Mouse (Mus musculus) monocyte, adult 2 months (primary cell): ENCODE results near the gene Klf12.

Source experiments
- DNase-seq, 2 experiments: peaks; one replicate each; pipeline ENCODE4 v3.0.0; 2022; ENCODE audit warnings: low spot score in 2 of 2, low read depth in 1 of 2

Gene Klf12

DNA sequence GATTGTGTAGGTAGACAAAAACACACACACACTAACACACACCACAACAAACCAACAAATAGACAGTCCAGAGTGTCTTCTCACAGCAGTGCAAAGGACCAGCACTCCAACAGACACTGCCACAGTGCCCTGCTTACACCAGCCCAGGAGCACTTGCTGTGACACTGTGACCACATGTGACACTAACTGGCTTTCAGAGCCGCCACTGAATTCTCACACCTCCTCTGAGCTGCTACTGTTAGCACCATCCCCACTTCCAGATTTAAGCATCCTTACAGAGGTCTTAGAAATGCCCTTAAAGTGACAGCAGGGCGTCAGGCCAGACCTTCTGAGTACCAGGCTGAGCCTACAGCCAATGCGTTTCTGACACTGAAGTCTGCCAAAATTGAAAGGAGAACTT, 48.7 kb downstream of the Klf12 start:
- no peak for DNase-seq

- no peak for DNase-seq
These were observed 53.1 kb downstream of the Klf12 start for GRCm38 (mm10) chr14:100231384-100231783.

GRCm38 (mm10) chr14:100228120-100228519, 56.4 kb downstream of the Klf12 start:
- no peak for DNase-seq

GRCm38 (mm10) chr14:100227717-100228116, 56.8 kb downstream of the Klf12 start:
- DNase-seq = no peak

DNA sequence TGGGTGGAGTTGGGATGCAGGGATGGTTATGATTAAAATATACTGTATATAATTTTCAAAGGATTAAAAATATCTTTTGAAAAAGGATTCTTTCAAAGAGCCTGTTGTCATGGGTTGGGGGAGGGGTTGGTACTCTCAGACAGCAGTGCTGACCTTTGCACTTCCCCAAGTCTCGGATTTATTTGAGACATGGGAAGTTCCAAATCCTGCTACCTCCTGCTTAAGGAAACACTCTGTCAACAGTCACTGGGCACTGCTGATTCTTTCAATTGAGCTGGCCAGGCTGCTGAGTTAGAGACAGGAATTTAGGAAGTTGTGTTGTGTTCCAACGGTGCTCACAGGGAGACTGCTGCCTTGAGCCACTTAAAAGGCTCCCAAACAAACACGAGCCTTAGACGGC, 60.3 kb downstream of the Klf12 start:
- no peak for DNase-seq

- no peak for DNase-seq
These were observed 62.2 kb downstream of the Klf12 start for GRCm38 (mm10) chr14:100222260-100222659.

- DNase-seq = no peak
These were observed 69.2 kb downstream of the Klf12 start for GRCm38 (mm10) chr14:100215213-100215785.

- DNase-seq = no peak
These were observed 71.4 kb downstream of the Klf12 start for GRCm38 (mm10) chr14:100213066-100213465.

- no peak for DNase-seq
These were observed 72.7 kb downstream of the Klf12 start for GRCm38 (mm10) chr14:100211826-100212117.

DNA sequence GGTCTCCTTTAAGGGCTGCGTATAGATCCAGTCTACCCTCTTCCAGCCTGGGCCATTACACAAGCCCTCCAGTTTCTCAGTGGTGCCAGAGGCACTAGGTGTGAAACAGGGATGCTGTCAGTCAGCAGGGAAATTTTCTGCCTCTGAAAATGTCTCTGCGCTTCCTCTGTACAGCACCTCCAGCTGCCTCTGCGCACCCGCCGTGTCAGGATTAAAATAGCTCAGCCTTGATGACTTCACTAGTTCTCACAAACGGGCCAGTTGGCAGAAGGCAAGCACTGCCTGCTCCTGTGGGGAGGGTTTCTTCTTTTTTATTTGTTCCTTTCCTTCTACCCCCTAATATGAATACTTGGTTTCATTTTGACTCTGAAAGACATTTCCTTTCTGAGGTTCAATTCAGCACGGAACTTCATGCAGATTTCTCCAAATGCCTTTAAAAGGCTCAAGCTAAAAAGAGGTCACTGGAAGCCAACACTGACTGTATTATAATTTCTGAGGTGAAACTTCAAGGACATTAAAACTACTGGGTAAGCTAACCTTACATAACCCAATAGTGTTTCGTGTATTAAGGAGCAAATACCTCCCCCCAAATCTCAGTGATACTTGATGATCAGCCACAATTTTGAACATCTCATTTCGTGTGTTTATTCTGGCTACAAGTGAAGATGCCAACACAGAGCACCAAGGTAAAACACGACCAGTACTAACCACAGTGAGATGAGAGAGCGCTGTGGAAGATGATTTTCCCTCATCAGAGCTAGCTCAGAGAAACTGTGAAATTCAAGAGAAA, 73.2 kb downstream of the Klf12 start:
- DNase-seq = no peak

DNA sequence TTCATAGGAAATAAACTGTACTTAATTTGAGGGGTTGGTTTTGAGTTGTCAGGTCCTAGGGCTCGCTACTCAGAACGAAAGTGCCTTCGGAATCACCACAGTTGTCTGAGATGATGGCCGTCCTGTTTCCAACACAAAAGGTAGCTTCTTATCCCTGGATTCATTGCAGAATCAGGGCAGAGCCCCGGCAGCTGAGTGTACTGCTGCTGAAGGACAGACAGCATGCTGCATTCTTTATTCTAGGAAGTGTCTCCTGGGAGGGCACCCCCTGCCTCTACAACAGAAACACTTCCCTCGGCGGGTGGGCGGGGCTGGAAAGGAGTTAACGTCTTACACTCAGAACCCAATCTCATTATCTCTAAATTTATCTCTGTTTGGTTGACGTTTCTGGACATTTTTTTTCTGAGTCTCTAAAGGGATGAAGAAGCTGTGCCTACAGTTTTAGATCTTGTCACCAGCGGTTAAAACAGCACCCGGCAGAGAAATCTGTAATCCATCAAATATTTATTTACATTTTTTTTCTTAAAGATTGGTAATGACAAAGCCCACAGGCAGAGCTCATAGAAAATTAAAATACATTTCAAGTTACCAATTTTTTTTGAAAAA, 74.6 kb downstream of the Klf12 start:
- DNase-seq = no peak

- no peak for DNase-seq
These were observed 77.4 kb downstream of the Klf12 start for GRCm38 (mm10) chr14:100207081-100207480.

DNA sequence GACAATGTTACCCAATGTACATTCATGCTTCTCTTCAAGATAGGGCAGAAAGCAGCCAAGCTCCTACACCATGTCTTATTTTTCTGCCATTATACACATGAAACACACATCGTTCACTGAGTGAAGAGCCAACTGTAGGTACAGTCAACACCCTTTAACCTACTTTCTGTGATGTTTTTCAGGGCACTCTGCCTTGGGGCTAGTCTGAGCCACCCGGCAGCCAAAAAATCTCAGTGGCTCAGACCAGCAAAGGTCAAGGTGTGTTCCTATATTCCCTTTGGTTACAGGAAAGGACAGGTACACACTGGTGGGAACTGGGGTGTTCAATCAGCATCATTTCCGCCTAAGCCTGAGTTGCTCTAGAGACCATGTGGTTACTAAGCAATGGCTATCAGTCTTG, 78.3 kb downstream of the Klf12 start:
- DNase-seq = no peak

- no peak for DNase-seq
These were observed 84.3 kb downstream of the Klf12 start for GRCm38 (mm10) chr14:100200058-100200688.

- DNase-seq = no peak
These were observed 85.8 kb downstream of the Klf12 start for GRCm38 (mm10) chr14:100198636-100199035.

DNA sequence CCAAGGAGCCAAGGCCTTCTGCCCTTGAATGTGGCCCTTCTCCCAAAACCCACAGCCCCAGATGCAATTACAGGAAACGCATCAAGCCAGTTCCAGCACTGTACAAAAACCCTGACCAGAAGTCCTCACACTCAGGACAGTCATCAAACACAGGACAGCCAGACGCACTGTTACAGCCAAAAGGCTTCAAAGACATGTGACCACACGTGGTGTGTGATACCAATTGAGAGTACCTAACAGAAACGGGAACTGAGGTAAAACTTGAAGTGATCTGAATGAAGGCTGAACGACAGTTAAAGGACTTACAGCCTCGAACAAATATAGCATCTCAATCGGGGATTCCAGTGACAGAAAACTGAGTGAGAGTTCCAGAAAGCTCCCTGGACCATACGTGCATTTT, 87.3 kb downstream of the Klf12 start:
- DNase-seq = no peak

DNA sequence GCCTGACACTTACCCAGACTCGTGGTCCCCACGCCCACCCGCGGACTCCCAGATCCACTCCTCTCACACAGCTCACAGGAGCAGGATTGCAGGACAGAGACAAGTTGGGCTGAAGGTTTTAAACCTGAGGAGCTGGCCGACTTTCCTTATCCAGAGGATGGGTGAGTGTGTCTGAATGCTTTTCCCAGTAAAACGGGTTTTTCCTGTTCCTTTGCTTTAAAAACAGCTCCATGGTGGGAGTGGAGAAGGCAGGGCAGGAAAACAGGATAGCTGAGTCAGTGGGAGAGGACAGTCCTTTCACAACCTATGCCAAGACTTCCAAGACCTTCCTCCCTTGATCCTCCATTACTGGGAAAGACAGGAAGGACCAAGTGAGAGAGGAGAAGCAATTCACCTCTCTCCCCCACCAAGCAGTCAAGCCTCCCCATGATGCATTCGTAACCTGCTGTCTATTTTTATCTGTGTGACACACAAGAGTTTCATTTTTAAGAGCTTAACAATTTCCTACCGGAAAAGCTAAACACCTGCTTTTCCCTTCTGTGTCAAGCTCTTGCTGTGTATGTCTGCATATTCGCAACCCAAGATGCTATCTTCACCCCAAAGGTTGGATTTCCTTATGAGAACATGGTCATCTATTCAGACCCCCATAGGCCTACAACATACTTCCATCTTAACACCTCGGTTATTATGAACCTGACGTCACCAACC, 94.8 kb downstream of the Klf12 start:
- DNase-seq = no peak

- DNase-seq = no peak
These were observed 97.1 kb downstream of the Klf12 start for GRCm38 (mm10) chr14:100187372-100187771.

DNA sequence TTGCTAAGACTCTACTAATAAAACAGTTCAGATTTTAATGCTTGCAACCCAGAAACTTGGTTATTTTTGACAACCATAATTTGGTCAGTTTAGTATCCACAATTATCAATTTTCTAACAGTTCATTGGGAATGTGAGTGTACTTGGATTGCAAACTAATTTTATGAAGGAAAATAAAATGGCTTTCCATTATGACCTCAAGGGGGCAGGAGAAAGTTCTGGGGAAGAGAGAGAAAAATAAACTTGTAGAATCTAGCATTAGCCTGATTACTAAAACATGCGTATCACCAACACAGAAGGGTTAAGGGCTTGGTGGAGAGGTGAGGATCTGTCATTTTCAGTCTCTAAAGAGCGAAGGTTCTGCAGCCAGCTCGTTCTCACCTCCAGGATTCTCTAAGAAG, 106.7 kb downstream of the Klf12 start:
- DNase-seq = no peak

DNA sequence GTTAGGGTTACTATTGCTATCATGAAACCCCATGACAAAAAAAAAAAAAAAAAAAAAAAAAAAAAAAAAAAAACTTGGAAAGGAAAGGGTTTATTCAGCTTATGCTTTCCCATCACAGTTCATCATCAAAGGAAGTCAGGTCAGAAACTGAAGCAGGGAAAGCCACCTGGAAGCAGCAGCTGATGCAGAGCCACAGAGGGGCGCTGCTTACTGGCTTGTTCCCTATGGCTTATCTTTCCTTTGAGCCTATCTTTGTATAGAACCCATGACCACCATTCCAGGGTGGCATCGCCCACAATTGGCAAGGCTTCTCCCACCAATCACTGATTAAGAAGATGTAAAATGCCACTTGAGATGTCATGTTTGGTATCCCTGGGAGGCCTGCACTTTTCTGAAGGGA, 119.4 kb downstream of the Klf12 start:
- DNase-seq = no peak

DNA sequence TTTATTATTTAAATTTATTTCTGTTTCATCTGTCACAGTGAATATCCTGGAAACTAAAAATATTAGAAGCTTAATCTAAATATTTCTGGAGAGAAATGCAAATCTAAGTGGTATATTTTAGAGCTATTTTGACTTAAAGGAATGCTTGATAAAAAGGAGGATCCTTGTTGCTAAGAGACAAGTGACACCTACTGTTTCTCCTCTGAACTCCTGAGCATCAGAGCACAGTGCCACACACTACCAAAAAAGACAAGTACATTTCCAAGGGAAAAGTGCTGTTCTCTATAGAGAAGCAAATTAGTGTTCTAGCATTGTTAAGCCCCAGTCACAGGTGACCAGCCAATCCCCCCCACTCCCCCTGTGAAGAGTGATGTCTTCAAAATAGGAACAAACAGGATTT, 127.8 kb downstream of the Klf12 start:
- DNase-seq = no peak

DNA sequence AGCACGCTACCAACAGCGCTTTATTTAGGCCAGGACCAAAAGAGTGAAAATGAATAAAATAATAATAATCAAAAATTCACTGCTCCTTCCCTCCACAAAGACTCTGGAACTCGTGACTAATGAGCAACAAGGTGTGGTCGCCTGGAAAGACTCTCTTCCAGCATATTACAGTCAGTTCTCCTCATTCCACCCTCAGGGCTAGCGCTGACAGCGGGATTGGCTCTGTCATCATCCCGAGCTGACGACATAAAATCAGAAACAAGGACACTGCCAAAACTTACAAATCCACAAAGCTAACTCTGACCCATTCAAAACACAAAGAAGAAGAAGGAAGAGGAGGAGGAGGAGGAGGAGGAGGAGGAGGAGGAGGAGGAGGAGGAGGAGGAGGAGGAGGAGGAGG, 136.8 kb downstream of the Klf12 start:
- DNase-seq = no peak
